Mouse (Mus musculus) kidney, postnatal 0 days (tissue): ENCODE measurements around the gene G3bp2. TPM values are rescaled to one million over a fixed set of nuclear protein-coding genes. Genes with fewer than 3 reads are reported as not detected.

Experiments
- ATAC-seq: fragments of 200-750 bp; cut with Nextera tagmentation; replicated peaks from 2 replicates; pipeline ENCODE4 v1.8.0; 2017; ENCODE audit warnings: low read depth, moderate number of reproducible peaks, moderate TSS enrichment, moderate library complexity; ENCODE audit not compliant: low FRiP score
- DNase-seq: peaks from one replicate; pipeline ENCODE4 v3.0.0-alpha.2; 2016; ENCODE audit warnings: low spot score
- H3K27ac ChIP-seq: fragments of 300-500 bp; sonication (generic); 2 replicates; pipeline ENCODE4 v1.5.1; 2014; ENCODE audit warnings: mild to moderate bottlenecking
- H3K27me3 ChIP-seq: fragments of 300-500 bp; sonication (generic); 2 replicates; pipeline ENCODE4 v1.6.1; 2014; ENCODE audit warnings: low read length, mixed read lengths; ENCODE audit not compliant: insufficient read depth
- H3K36me3 ChIP-seq: fragments of 300-500 bp; sonication (generic); 2 replicates; pipeline ENCODE4 v1.6.1; 2014; ENCODE audit warnings: low read length, mixed read lengths; ENCODE audit not compliant: insufficient read depth
- H3K4me1 ChIP-seq: fragments of 300-500 bp; sonication (generic); replicated peaks from 2 replicates; pipeline ENCODE4 v1.6.1; 2014; ENCODE audit warnings: antibody characterized with exemption, low read length, mixed read lengths; ENCODE audit not compliant: insufficient read depth
- H3K4me2 ChIP-seq: fragments of 300-500 bp; sonication (generic); 2 replicates; pipeline ENCODE4 v1.6.1; 2014; ENCODE audit warnings: mild to moderate bottlenecking, low read length, moderate library complexity, mixed read lengths
- H3K4me3 ChIP-seq: fragments of 300-500 bp; sonication (generic); replicated peaks from 2 replicates; pipeline ENCODE4 v1.5.1; 2014; ENCODE audit warnings: low read depth, low read length
- H3K9ac ChIP-seq: fragments of 300-500 bp; sonication (generic); 2 replicates; pipeline ENCODE4 v1.6.1; 2014; ENCODE audit warnings: low read depth, low read length
- H3K9me3 ChIP-seq: fragments of 300-500 bp; sonication (generic); replicated peaks from 2 replicates; pipeline ENCODE4 v1.6.1; 2016; ENCODE audit warnings: low read length, inconsistent platforms, mixed read lengths
- CTCF ChIP-seq: IDR thresholded peaks from 2 replicates; pipeline ENCODE4 v1.5.1; 2016; ENCODE audit warnings: antibody characterized with exemption, low read depth, mild to moderate bottlenecking, moderate library complexity
- WGBS: fragments of 180-500 bp; shearing (Covaris S2); extraction: QIAGEN DNeasy Blood & Tissue Kit; methylation state at CpG from one replicate; pipeline ENCODE4 v1.1.7; 2014; 5-methylcytosine and 5-hydroxymethylcytosine counted together
- polyA plus RNA-seq: library from polyadenylated mRNA; unstranded; fragments of >200 nt; fragmentation: Nextera tagmentation; extraction: Ambion mirVana; gene quantifications from 2 replicates; pipeline ENCODE4 v1.2.1, GENCODE M21; 2015

G3bp2 gene
- polyA plus RNA-seq, 1 experiment from 2014 or later = 134 TPM

GRCm38 (mm10) chr5:92082821-92083401, 608 bp downstream of the G3bp2 start:
- Histone ChIP-seq H3K27me3 (no peaks in the 10 kb centered on the region), H3K4me3 (peak overlapping the region; percentile 99), H3K4me1 (peaks cover 9% of the 10 kb centered on the region; the same call in 1 of the 2 replicates), H3K4me2 (peak overlapping the region; percentile 71), H3K27ac (peak overlapping the region; percentile 99), H3K36me3 (no peaks in the 10 kb centered on the region), H3K9ac (peak overlapping the region; percentile 98), H3K9me3 (no peaks in the 10 kb centered on the region)
- ATAC-seq = peak; percentile 60
- under 1% methylated on average over 48 of the region's 55 CpGs for WGBS
- no peak for TF ChIP-seq CTCF
- peak; percentile 64 for DNase-seq

- Histone ChIP-seq H3K4me1 (peaks cover 9% of the 10 kb centered on the region; the same call in 1 of the 2 replicates), H3K27me3 (no peaks in the 10 kb centered on the region), H3K4me3 (no peak overlapping the region), H3K27ac (no peak overlapping the region), H3K36me3 (no peaks in the 10 kb centered on the region), H3K4me2 (peak overlapping the region; percentile 71), H3K9me3 (no peaks in the 10 kb centered on the region), H3K9ac (no peak overlapping the region)
- 49% methylated on average over 3 of the region's 3 CpGs for WGBS
- no peak for ATAC-seq
- no peak for DNase-seq
- no peak for TF ChIP-seq CTCF
These were observed 2.2 kb downstream of the G3bp2 start for GRCm38 (mm10) chr5:92081326-92081725.

- no peak for DNase-seq
- ATAC-seq = no peak
- Histone ChIP-seq H3K9ac (no peak overlapping the region), H3K4me2 (no peak overlapping the region), H3K27me3 (no peaks in the 10 kb centered on the region), H3K27ac (no peak overlapping the region), H3K4me3 (no peak overlapping the region), H3K9me3 (no peaks in the 10 kb centered on the region), H3K36me3 (no peaks in the 10 kb centered on the region), H3K4me1 (peaks cover 9% of the 10 kb centered on the region; the same call in 1 of the 2 replicates)
- 76% methylated on average over 1 of the region's 1 CpGs for WGBS
- TF ChIP-seq CTCF = no peak
These were observed 3.1 kb downstream of the G3bp2 start for GRCm38 (mm10) chr5:92080400-92080799.

GRCm38 (mm10) chr5:92079304-92079703, 4.2 kb downstream of the G3bp2 start:
- H3K36me3 ChIP-seq = no peaks in the 10 kb centered on the region
- DNase-seq (no peak), ATAC-seq (no peak)
- no peaks in the 10 kb centered on the region for H3K9me3 ChIP-seq
- no peak overlapping the region for H3K9ac ChIP-seq
- peaks cover 9% of the 10 kb centered on the region; the same call in 1 of the 2 replicates for H3K4me1 ChIP-seq
- WGBS = 58% methylated on average over 1 of the region's 1 CpGs
- H3K27ac ChIP-seq = no peak overlapping the region
- no peak for TF ChIP-seq CTCF
- no peaks in the 10 kb centered on the region for H3K27me3 ChIP-seq
- no peak overlapping the region for H3K4me3 ChIP-seq
- H3K4me2 ChIP-seq = no peak overlapping the region

- Histone ChIP-seq H3K9me3 (no peaks in the 10 kb centered on the region), H3K27ac (no peak overlapping the region), H3K9ac (no peak overlapping the region), H3K4me2 (no peak overlapping the region), H3K27me3 (no peaks in the 10 kb centered on the region), H3K4me3 (no peak overlapping the region), H3K4me1 (peaks cover 9% of the 10 kb centered on the region; the same call in 1 of the 2 replicates), H3K36me3 (no peaks in the 10 kb centered on the region)
- ATAC-seq (no peak), DNase-seq (no peak)
- TF ChIP-seq CTCF = no peak
These were observed 4.8 kb downstream of the G3bp2 start for GRCm38 (mm10) chr5:92078751-92079150.

GRCm38 (mm10) chr5:92076273-92076672, 7.2 kb downstream of the G3bp2 start:
- H3K27me3 ChIP-seq = no peaks in the 10 kb centered on the region
- no peak for ATAC-seq
- TF ChIP-seq CTCF = peak; percentile 33; the same call in 1 of the 2 replicates
- no peaks in the 10 kb centered on the region for H3K9me3 ChIP-seq
- H3K4me2 ChIP-seq = no peak overlapping the region
- no peak overlapping the region for H3K4me3 ChIP-seq
- H3K36me3 ChIP-seq = peaks cover 9% of the 10 kb centered on the region; the same call in 1 of the 2 replicates
- DNase-seq = no peak
- WGBS = 86% methylated on average over 1 of the region's 1 CpGs
- no peak overlapping the region for H3K9ac ChIP-seq
- H3K27ac ChIP-seq = no peak overlapping the region
- peaks cover 2% of the 10 kb centered on the region; the same call in 1 of the 2 replicates for H3K4me1 ChIP-seq
